Mouse (Mus musculus) midbrain, embryonic 11.5 days (tissue): Measurements from ENCODE around the gene Plekha8. TPM values are rescaled to one million over a fixed set of nuclear protein-coding genes. Genes with fewer than 3 reads are reported as not detected.
A peak's percentile ranks its signal among the peaks of the same experiment; 100 is the strongest.

Experiments used
- ATAC-seq: fragments of 200-750 bp; cut with Nextera tagmentation; 2 replicates; pipeline ENCODE4 v1.8.0; 2017; ENCODE audit warnings: moderate TSS enrichment, moderate library complexity; ENCODE audit not compliant: low FRiP score
- DNase-seq: peaks from one replicate; pipeline ENCODE4 v3.0.0; 2015; ENCODE audit warnings: low spot score; ENCODE audit errors: missing footprints
- H3K27ac ChIP-seq: fragments of 300-500 bp; sonication (generic); 2 replicates; pipeline ENCODE4 v1.5.1; 2014; ENCODE audit warnings: low read depth, low read length
- H3K27me3 ChIP-seq: fragments of 300-500 bp; sonication (generic); 2 replicates; pipeline ENCODE4 v1.6.1; 2014; ENCODE audit warnings: mild to moderate bottlenecking, low read length, moderate library complexity, mixed read lengths; ENCODE audit not compliant: control insufficient read depth, insufficient read depth
- H3K36me3 ChIP-seq: fragments of 300-500 bp; sonication (generic); 2 replicates; pipeline ENCODE4 v1.6.1; 2014; ENCODE audit warnings: mild to moderate bottlenecking, low read length, moderate library complexity, mixed read lengths; ENCODE audit not compliant: control insufficient read depth, insufficient read depth
- H3K4me1 ChIP-seq: fragments of 300-500 bp; sonication (generic); 2 replicates; pipeline ENCODE4 v1.6.1; 2014; ENCODE audit warnings: low read length; ENCODE audit not compliant: control insufficient read depth, insufficient read depth
- H3K4me2 ChIP-seq: fragments of 300-500 bp; sonication (generic); 2 replicates; pipeline ENCODE4 v1.6.1; 2014; ENCODE audit warnings: mild to moderate bottlenecking, moderate library complexity
- H3K4me3 ChIP-seq: fragments of 300-500 bp; sonication (generic); 2 replicates; pipeline ENCODE4 v1.5.1; 2014; ENCODE audit warnings: low read depth, low read length
- H3K9ac ChIP-seq: fragments of 300-500 bp; sonication (generic); 2 replicates; pipeline ENCODE4 v1.6.1; 2014; ENCODE audit warnings: low read length
- H3K9me3 ChIP-seq: fragments of 300-500 bp; sonication (generic); 2 replicates; pipeline ENCODE4 v1.6.1; 2016; ENCODE audit warnings: low read length; ENCODE audit not compliant: control insufficient read depth
- WGBS: fragments of 180-500 bp; shearing (Covaris S2); extraction: QIAGEN DNeasy Blood & Tissue Kit; methylation state at CpG from one replicate; pipeline ENCODE4 v1.1.7; 2014; 5-methylcytosine and 5-hydroxymethylcytosine counted together
- polyA plus RNA-seq: library from polyadenylated mRNA; unstranded; fragments of >200 nt; fragmentation: Nextera tagmentation; extraction: Ambion mirVana; gene quantifications from 2 replicates; pipeline ENCODE4 v1.2.1, GENCODE M21; 2014

The Plekha8 gene
- polyA plus RNA-seq, 1 experiment from 2014 or later, result 21.0 TPM

GRCm38 (mm10) chr6:54617363-54617762 is 22.5 kb downstream of the Plekha8 start:
- H3K36me3 ChIP-seq, result no peaks in the 10 kb centered on the region; the same call in 1 of the 2 replicates
- H3K4me2 ChIP-seq, result no peak overlapping the region
- H3K4me3 ChIP-seq, result no peak overlapping the region
- no peaks in the 10 kb centered on the region for H3K27me3 ChIP-seq
- H3K4me1 ChIP-seq, result no peaks in the 10 kb centered on the region
- WGBS, result 85% methylated on average over 3 of the region's 3 CpGs
- H3K9ac ChIP-seq, result no peak overlapping the region
- no peak overlapping the region for H3K27ac ChIP-seq
- DNase-seq, result no peak
- ATAC-seq, result no peak
- no peaks in the 10 kb centered on the region for H3K9me3 ChIP-seq

GRCm38 (mm10) chr6:54619530-54619929 is 24.6 kb downstream of the Plekha8 start:
- no peak overlapping the region for H3K4me2 ChIP-seq
- H3K27ac ChIP-seq, result no peak overlapping the region
- no peak for DNase-seq
- 96% methylated on average over 7 of the region's 7 CpGs for WGBS
- H3K4me1 ChIP-seq, result no peaks in the 10 kb centered on the region
- H3K27me3 ChIP-seq, result no peaks in the 10 kb centered on the region
- no peak overlapping the region for H3K4me3 ChIP-seq
- H3K9me3 ChIP-seq, result no peaks in the 10 kb centered on the region
- H3K36me3 ChIP-seq, result no peaks in the 10 kb centered on the region; the same call in 1 of the 2 replicates
- no peak for ATAC-seq
- no peak overlapping the region for H3K9ac ChIP-seq

- no peak for ATAC-seq
- Histone ChIP-seq H3K27ac (no peak overlapping the region), H3K4me2 (no peak overlapping the region), H3K36me3 (peaks cover 2% of the 10 kb centered on the region; the same call in 1 of the 2 replicates), H3K9me3 (no peaks in the 10 kb centered on the region), H3K4me1 (no peaks in the 10 kb centered on the region), H3K9ac (no peak overlapping the region), H3K27me3 (no peaks in the 10 kb centered on the region), H3K4me3 (no peak overlapping the region)
- DNase-seq, result no peak
- 85% methylated on average over 4 of the region's 4 CpGs for WGBS
Observed at GRCm38 (mm10) chr6:54620357-54620756, 25.4 kb downstream of the Plekha8 start.

GRCm38 (mm10) chr6:54628381-54628780 is 33.5 kb downstream of the Plekha8 start:
- no peak overlapping the region for H3K9ac ChIP-seq
- H3K36me3 ChIP-seq, result peaks cover 2% of the 10 kb centered on the region; the same call in 1 of the 2 replicates
- WGBS, result 90% methylated on average over 3 of the region's 3 CpGs

GRCm38 (mm10) chr6:54629734-54630133 is 34.8 kb downstream of the Plekha8 start:
- no peak for DNase-seq
- peaks cover 2% of the 10 kb centered on the region; the same call in 1 of the 2 replicates for H3K36me3 ChIP-seq
- no peak for ATAC-seq

More at GRCm38 (mm10) chr6:54628381-54628780, 33.5 kb downstream of the Plekha8 start:
- no peak for DNase-seq
- Histone ChIP-seq H3K27ac (no peak overlapping the region), H3K27me3 (no peaks in the 10 kb centered on the region), H3K9me3 (no peaks in the 10 kb centered on the region), H3K4me1 (no peaks in the 10 kb centered on the region), H3K4me2 (no peak overlapping the region), H3K4me3 (no peak overlapping the region)
- no peak for ATAC-seq

GRCm38 (mm10) chr6:54631462-54631861 is 36.6 kb downstream of the Plekha8 start:
- Histone ChIP-seq H3K4me1 (no peaks in the 10 kb centered on the region), H3K27me3 (no peaks in the 10 kb centered on the region), H3K4me2 (no peak overlapping the region), H3K9ac (no peak overlapping the region), H3K27ac (no peak overlapping the region), H3K36me3 (no peaks in the 10 kb centered on the region; the same call in 1 of the 2 replicates), H3K4me3 (no peak overlapping the region), H3K9me3 (no peaks in the 10 kb centered on the region)
- no peak for ATAC-seq
- peak; percentile 85 for DNase-seq
- 48% methylated on average over 3 of the region's 3 CpGs for WGBS

More at GRCm38 (mm10) chr6:54629734-54630133, 34.8 kb downstream of the Plekha8 start:
- Histone ChIP-seq H3K4me2 (no peak overlapping the region), H3K9me3 (no peaks in the 10 kb centered on the region), H3K27ac (no peak overlapping the region), H3K27me3 (no peaks in the 10 kb centered on the region), H3K4me3 (no peak overlapping the region), H3K4me1 (no peaks in the 10 kb centered on the region), H3K9ac (no peak overlapping the region)
- 44% methylated on average over 7 of the region's 7 CpGs for WGBS

GRCm38 (mm10) chr6:54639877-54640276 is 45.0 kb downstream of the Plekha8 start:
- Histone ChIP-seq H3K4me3 (no peak overlapping the region), H3K27me3 (no peaks in the 10 kb centered on the region), H3K27ac (no peak overlapping the region), H3K4me1 (no peaks in the 10 kb centered on the region), H3K36me3 (no peaks in the 10 kb centered on the region), H3K4me2 (no peak overlapping the region), H3K9ac (no peak overlapping the region), H3K9me3 (no peaks in the 10 kb centered on the region)
- 93% methylated on average over 3 of the region's 3 CpGs for WGBS
- ATAC-seq (no peak), DNase-seq (no peak)

- Histone ChIP-seq H3K4me1 (no peaks in the 10 kb centered on the region), H3K27ac (no peak overlapping the region), H3K36me3 (no peaks in the 10 kb centered on the region), H3K9ac (no peak overlapping the region), H3K4me3 (no peak overlapping the region), H3K9me3 (no peaks in the 10 kb centered on the region), H3K4me2 (no peak overlapping the region), H3K27me3 (no peaks in the 10 kb centered on the region)
- 87% methylated on average over 2 of the region's 2 CpGs for WGBS
- ATAC-seq, result no peak
- DNase-seq, result no peak
Observed at GRCm38 (mm10) chr6:54641953-54642352, 47.0 kb downstream of the Plekha8 start.

- DNase-seq (no peak), ATAC-seq (no peak)
- no peaks in the 10 kb centered on the region for H3K27me3 ChIP-seq
- H3K36me3 ChIP-seq, result no peaks in the 10 kb centered on the region
- no peaks in the 10 kb centered on the region for H3K4me1 ChIP-seq
- no peak overlapping the region for H3K4me3 ChIP-seq
- no peak overlapping the region for H3K27ac ChIP-seq
- 91% methylated on average over 4 of the region's 4 CpGs for WGBS
- no peak overlapping the region for H3K4me2 ChIP-seq
- H3K9ac ChIP-seq, result no peak overlapping the region
- H3K9me3 ChIP-seq, result no peaks in the 10 kb centered on the region
Observed at GRCm38 (mm10) chr6:54643181-54643580, 48.3 kb downstream of the Plekha8 start.
